Mouse (Mus musculus): ENCODE data around the gene Gng8. TPM values are rescaled to one million over a fixed set of nuclear protein-coding genes. Genes with fewer than 3 reads are reported as not detected.

Gene Gng8
- total and polyA plus RNA-seq, 3 experiments = 0.39 to 2.2 TPM; not detected in 1

- TF ChIP-seq ELF1 (IDR thresholded peaks at IDR 0.05; ENCODE audit: low read depth, low read length) (0 out of 2 replicates have a peak, but pooled peaks have one; percentile 34), ZC3H11A (IDR thresholded peaks at IDR 0.05; ENCODE audit: low read depth, low read length) (no peak)
These were observed 16.8 kb upstream of the Gng8 start (continued) for GRCm38 (mm10) chr7:16874756-16875309.

DNA sequence AGATGAGACGGTGACA is 16.5 kb upstream of the Gng8 start, which contains the start of gene Dact3:
Gene Dact3 (plus strand): TSS at position 8 of the 16 bp plus-strand sequence.
- no peak for DNase-seq (ENCODE audit: low read depth, low spot score)
- H3K9me3 ChIP-seq (replicated peaks; ENCODE audit: insufficient read depth, low read length) = no peaks in the 10 kb centered on the region
- H3K4me1 ChIP-seq (ENCODE audit: control insufficient read depth in 1 of 2, insufficient read depth in 2 of 2, low read length in 2 of 2) = no peaks in the 10 kb centered on the region; a peak in 1 of 4 replicates
- H3K79me2 ChIP-seq (ENCODE audit: control insufficient read depth, insufficient read depth, low read length, poor library complexity) = no peaks in the 10 kb centered on the region; the same call in 1 of the 2 replicates
- peak within 1 kb of the TSS; percentile 61 to 73 for H3K4me3 ChIP-seq (ENCODE audit: control insufficient read depth in 1 of 2, insufficient read depth in 1 of 2, low read depth in 2 of 2, low read length in 2 of 2)
- TF ChIP-seq POLR2AphosphoS5 (IDR thresholded peaks at IDR 0.05; ENCODE audit: borderline replicate concordance, low read depth, low read length) (no peak), POLR2A (IDR thresholded peaks at IDR 0.05; ENCODE audit: control insufficient read depth in 1 of 2, insufficient read depth in 1 of 2, low read depth in 1 of 2, low read length in 2 of 2, poor library complexity in 1 of 2) (no peak), ZKSCAN1 (IDR thresholded peaks at IDR 0.05; ENCODE audit: low read depth, low read length) (no peak), MXI1 (IDR thresholded peaks at IDR 0.05; ENCODE audit: low read depth, low read length) (no peak), NELFE (IDR thresholded peaks at IDR 0.05; ENCODE audit: low read depth, low read length) (no peak), GABPA (IDR thresholded peaks at IDR 0.05; ENCODE audit: low read depth, low read length) (no peak), RAD21 (IDR thresholded peaks at IDR 0.05; ENCODE audit: low read depth, low read length) (no peak), UBTF (IDR thresholded peaks at IDR 0.05; ENCODE audit: borderline replicate concordance, insufficient read depth, low read depth, low read length) (no peak), HCFC1 (IDR thresholded peaks at IDR 0.05; ENCODE audit: low read depth, low read length) (no peak), POLR2AphosphoS2 (IDR thresholded peaks at IDR 0.05; ENCODE audit: low read length) (no peak)
- no peaks in the 10 kb centered on the region for H3K27me3 ChIP-seq (ENCODE audit: control insufficient read depth in 1 of 2, insufficient read depth in 2 of 2, low read length in 2 of 2)
- peak within 1 kb of the TSS; percentile 72 for H3K9ac ChIP-seq (ENCODE audit: control insufficient read depth, low read depth, low read length, poor library complexity, severe bottlenecking)
- peak within 1 kb of the TSS; percentile 11 for H3K27ac ChIP-seq (ENCODE audit: control insufficient read depth, low read depth, low read length)
- H3K36me3 ChIP-seq (ENCODE audit: control insufficient read depth in 1 of 2, insufficient read depth in 2 of 2, low read length in 2 of 2) = peaks cover 0 to 4% of the 10 kb centered on the region in 2 experiments; a peak in 2 of 4 replicates

DNA sequence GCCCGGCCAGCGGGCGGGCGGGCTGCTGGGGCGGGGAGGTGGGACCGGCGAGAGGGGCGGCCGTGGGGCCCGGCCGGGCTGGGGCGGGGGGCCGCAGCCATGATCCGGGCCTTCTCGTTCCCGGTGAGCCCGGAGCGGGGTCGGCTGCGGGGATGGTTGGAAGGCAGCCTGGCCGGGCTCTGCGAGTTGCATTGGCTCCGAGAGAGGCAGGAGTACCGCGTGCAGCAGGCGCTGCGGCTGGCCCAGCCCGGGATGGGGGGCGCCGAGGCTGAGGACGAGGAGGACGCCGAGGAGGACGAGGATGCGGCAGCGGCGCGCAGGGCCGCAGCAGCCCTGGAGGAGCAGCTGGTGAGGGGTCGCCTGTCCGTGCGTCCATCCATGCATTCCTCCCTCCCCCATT is 16.3 kb upstream of the Gng8 start:
- no peaks in the 10 kb centered on the region for H3K9me3 ChIP-seq (replicated peaks; ENCODE audit: insufficient read depth, low read length)
- peak overlapping the region; percentile 72 for H3K9ac ChIP-seq (ENCODE audit: control insufficient read depth, low read depth, low read length, poor library complexity, severe bottlenecking)
- TF ChIP-seq SIN3A (IDR thresholded peaks at IDR 0.05; ENCODE audit: low read length) (no peak), NELFE (IDR thresholded peaks at IDR 0.05; ENCODE audit: low read depth, low read length) (0 out of 2 replicates have a peak, but pooled peaks have one; percentile 6)
- DNase-seq (ENCODE audit: low read depth, low spot score) = no peak
- H3K4me1 ChIP-seq (ENCODE audit: control insufficient read depth in 1 of 2, insufficient read depth in 2 of 2, low read length in 2 of 2) = no peaks in the 10 kb centered on the region; a peak in 1 of 4 replicates
- peaks cover 0 to 4% of the 10 kb centered on the region in 2 experiments; a peak in 2 of 4 replicates for H3K36me3 ChIP-seq (ENCODE audit: control insufficient read depth in 1 of 2, insufficient read depth in 2 of 2, low read length in 2 of 2)
- H3K27ac ChIP-seq (ENCODE audit: control insufficient read depth, low read depth, low read length) = no peak overlapping the region
- H3K27me3 ChIP-seq (ENCODE audit: control insufficient read depth in 1 of 2, insufficient read depth in 2 of 2, low read length in 2 of 2) = no peaks in the 10 kb centered on the region
- H3K79me2 ChIP-seq (ENCODE audit: control insufficient read depth, insufficient read depth, low read length, poor library complexity) = no peaks in the 10 kb centered on the region; the same call in 1 of the 2 replicates
- H3K4me3 ChIP-seq (ENCODE audit: control insufficient read depth in 1 of 2, insufficient read depth in 1 of 2, low read depth in 2 of 2, low read length in 2 of 2) = peak overlapping the region; percentile 61 to 73

GRCm38 (mm10) chr7:16876006-16876405 is 15.6 kb upstream of the Gng8 start:
- H3K9ac ChIP-seq (ENCODE audit: control insufficient read depth, low read depth, low read length, poor library complexity, severe bottlenecking) = no peak overlapping the region
- no peaks in the 10 kb centered on the region for H3K27me3 ChIP-seq (ENCODE audit: control insufficient read depth in 1 of 2, insufficient read depth in 2 of 2, low read length in 2 of 2)
- no peaks in the 10 kb centered on the region; a peak in 1 of 4 replicates for H3K4me1 ChIP-seq (ENCODE audit: control insufficient read depth in 1 of 2, insufficient read depth in 2 of 2, low read length in 2 of 2)
- DNase-seq (ENCODE audit: low read depth, low spot score) = no peak
- H3K36me3 ChIP-seq (ENCODE audit: control insufficient read depth in 1 of 2, insufficient read depth in 2 of 2, low read length in 2 of 2) = peaks cover 0 to 4% of the 10 kb centered on the region in 2 experiments; a peak in 2 of 4 replicates
- no peaks in the 10 kb centered on the region for H3K9me3 ChIP-seq (replicated peaks; ENCODE audit: insufficient read depth, low read length)
- TF ChIP-seq TBP (IDR thresholded peaks at IDR 0.05; ENCODE audit: low read depth, low read length) (no peak), E2F4 (IDR thresholded peaks at IDR 0.05; ENCODE audit: borderline replicate concordance, low read depth, low read length) (no peak), NRF1 (IDR thresholded peaks at IDR 0.05; ENCODE audit: insufficient read depth, low read depth, low read length, poor library complexity, severe bottlenecking) (no peak), ELF1 (IDR thresholded peaks at IDR 0.05; ENCODE audit: low read depth, low read length) (no peak)
- H3K79me2 ChIP-seq (ENCODE audit: control insufficient read depth, insufficient read depth, low read length, poor library complexity) = no peaks in the 10 kb centered on the region; the same call in 1 of the 2 replicates
- no peak overlapping the region for H3K27ac ChIP-seq (ENCODE audit: control insufficient read depth, low read depth, low read length)
- H3K4me3 ChIP-seq (ENCODE audit: control insufficient read depth in 1 of 2, insufficient read depth in 1 of 2, low read depth in 2 of 2, low read length in 2 of 2) = no peak overlapping the region; a peak in 1 of 4 replicates

Measured in MEL (cell line).